Mouse (Mus musculus) olfactory bulb, adult 2 months (tissue): ENCODE data around the gene Clmp. TPM values are rescaled to one million over a fixed set of nuclear protein-coding genes. Genes with fewer than 3 reads are reported as not detected.

Experiments used
- H3K27ac ChIP-seq: fragments of 200-500 bp; 2 replicates; pipeline ENCODE4 v1.5.1; 2012; ENCODE audit warnings: low read depth, low read length; ENCODE audit not compliant: insufficient read depth
- H3K4me1 ChIP-seq: fragments of 200-500 bp; 2 replicates; pipeline ENCODE4 v1.6.1; 2012; ENCODE audit warnings: low read length; ENCODE audit not compliant: control insufficient read depth, insufficient read depth
- H3K4me3 ChIP-seq: fragments of 200-500 bp; 2 replicates; pipeline ENCODE4 v1.5.1; 2012; ENCODE audit warnings: mild to moderate bottlenecking, low read depth, low read length, moderate library complexity; ENCODE audit not compliant: insufficient read depth
- CTCF ChIP-seq: fragments of 200-500 bp; IDR thresholded peaks from 2 replicates; pipeline ENCODE4 v1.5.1; 2012; ENCODE audit warnings: low read depth, mild to moderate bottlenecking, low read length, moderate library complexity; ENCODE audit not compliant: insufficient read depth
- POLR2A ChIP-seq: fragments of 200-500 bp; IDR thresholded peaks from 2 replicates; pipeline ENCODE4 v1.6.1; 2012; ENCODE audit warnings: mild to moderate bottlenecking, low read depth, low read length, moderate library complexity; ENCODE audit not compliant: insufficient read depth
- WGBS: fragments of 180-500 bp; shearing (Covaris S2); methylation state at CpG from one replicate; pipeline ENCODE4 v1.1.7; 2018; 5-methylcytosine and 5-hydroxymethylcytosine counted together
- polyA plus RNA-seq: library from polyadenylated mRNA; stranded (reverse); fragments of >200 nt; gene quantifications from 2 replicates; pipeline ENCODE4 v1.2.4, GENCODE M21; 2012; ENCODE audit warnings: low replicate concordance; ENCODE audit not compliant: missing spikeins, insufficient read depth, insufficient read length

The Clmp gene
- polyA plus RNA-seq = not detected in 2 replicates

DNA sequence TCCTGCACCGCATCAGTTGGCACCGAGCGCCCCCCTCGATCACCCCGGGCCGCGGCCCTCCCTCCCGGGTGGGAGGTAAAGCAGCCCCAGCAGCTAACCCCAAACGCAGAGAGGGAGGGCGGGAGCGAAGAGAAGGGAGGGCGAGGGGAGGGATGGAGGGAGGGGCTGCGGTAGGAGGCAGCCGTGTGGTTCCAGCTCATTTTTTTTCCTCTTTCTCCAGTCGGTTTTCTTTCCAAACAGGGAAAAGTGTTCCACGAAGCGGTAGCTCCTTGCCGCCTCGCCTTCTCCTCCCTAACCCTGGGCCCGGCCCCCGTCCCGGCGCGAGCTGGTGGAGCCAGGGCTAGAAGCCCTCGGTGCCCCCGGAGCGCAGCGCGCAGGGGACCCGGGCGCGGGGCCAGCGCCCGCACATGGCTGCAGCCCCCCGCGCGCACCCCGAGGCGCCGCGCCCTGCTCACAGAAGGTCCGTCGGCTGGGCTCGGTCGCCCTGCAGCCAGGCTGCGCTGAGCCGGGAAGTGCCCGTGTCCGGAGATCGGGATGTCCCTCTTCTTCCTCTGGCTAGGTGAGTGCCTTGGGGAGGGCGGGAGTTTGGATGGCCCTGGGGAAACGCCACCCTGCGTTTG, at the start of gene Clmp:
TSS of gene Clmp (plus strand) at position 162 of the 620 bp plus-strand sequence.
- no peak for TF ChIP-seq CTCF
- TF ChIP-seq POLR2A = no peak
- peak within 1 kb of the TSS; percentile 69 for H3K4me3 ChIP-seq
- under 1% methylated on average over 53 of the region's 53 CpGs for WGBS

DNA sequence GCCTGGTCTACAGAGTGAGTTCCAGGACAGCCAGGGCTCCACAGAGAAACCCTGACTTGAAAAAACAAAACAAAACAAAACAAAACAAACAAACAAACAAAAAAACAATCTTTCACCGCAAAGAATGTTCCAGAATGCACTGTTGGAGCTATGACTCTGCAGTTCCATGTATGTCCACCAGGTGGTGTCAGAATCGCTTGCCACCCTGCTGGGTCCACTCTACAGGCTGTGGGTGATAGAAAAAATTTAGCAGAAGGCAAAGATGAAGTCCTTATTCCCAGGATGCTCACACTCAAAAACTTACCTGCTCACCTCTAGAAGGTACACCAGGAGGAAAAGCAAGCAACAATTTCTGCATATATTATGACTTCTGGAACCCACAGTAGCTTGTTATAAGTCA, 49.7 kb upstream of the Clmp start:
- Histone ChIP-seq H3K27ac (no peak overlapping the region), H3K4me3 (no peak overlapping the region), H3K4me1 (peaks cover 11% of the 10 kb centered on the region)
- WGBS = 4% methylated on average over 2 of the region's 2 CpGs
- TF ChIP-seq POLR2A = no peak
- TF ChIP-seq CTCF = no peak

More for the DNA sequence above, at the start of gene Clmp:
- Histone ChIP-seq H3K27ac (peak within 1 kb of the TSS; percentile 19), H3K4me1 (peaks cover 16% of the 10 kb centered on the region; the same call in 1 of the 2 replicates)

GRCm38 (mm10) chr9:40637705-40638393, 47.9 kb upstream of the Clmp start:
- WGBS = 50% methylated on average over 8 of the region's 8 CpGs
- Histone ChIP-seq H3K27ac (no peak overlapping the region), H3K4me1 (peaks cover 5% of the 10 kb centered on the region), H3K4me3 (peak overlapping the region; percentile 46)
- TF ChIP-seq POLR2A (no peak), CTCF (no peak)

DNA sequence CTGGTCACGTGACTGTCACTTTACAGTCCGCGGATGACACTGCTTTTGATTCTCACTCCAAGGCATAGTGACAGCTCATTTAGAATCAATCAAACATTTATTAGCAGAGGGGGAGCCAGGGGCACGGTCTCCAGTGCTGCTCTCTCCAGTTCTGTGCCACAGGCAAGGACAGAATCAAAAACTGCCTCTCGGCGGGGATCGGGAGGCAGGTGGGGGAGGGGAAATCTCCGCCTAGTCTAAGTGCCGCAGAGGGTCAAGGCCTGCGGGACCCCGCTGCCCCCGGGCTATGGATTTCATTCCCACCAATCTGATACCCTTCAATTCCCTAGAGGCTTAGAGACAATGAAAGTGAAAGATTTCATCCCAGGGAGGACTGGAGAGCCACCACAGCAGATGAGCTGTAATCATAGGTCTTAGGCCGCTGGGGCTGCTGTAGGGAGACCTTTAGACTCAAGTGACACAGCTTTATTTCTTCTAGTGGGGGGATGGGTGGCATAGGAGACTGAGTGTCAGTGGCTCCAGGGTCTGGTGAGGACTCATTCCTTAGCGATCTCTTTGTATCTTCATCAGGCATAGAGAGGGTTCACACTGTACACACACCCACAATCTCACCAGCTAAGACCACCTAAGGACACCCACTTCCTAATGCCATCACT, 47.2 kb upstream of the Clmp start:
- WGBS = 8% methylated on average over 14 of the region's 14 CpGs
- Histone ChIP-seq H3K4me1 (peaks cover 5% of the 10 kb centered on the region), H3K4me3 (peak overlapping the region; percentile 46), H3K27ac (peak overlapping the region; percentile 1; the same call in 1 of the 2 replicates)
- TF ChIP-seq POLR2A (no peak), CTCF (no peak)

- WGBS = 82% methylated on average over 10 of the region's 10 CpGs
- TF ChIP-seq POLR2A (no peak), CTCF (no peak)
- H3K4me3 ChIP-seq = no peak overlapping the region
- H3K27ac ChIP-seq = no peak overlapping the region
- H3K4me1 ChIP-seq = peaks cover 5% of the 10 kb centered on the region
Observed at GRCm38 (mm10) chr9:40639536-40640187, 46.1 kb upstream of the Clmp start.

- H3K27ac ChIP-seq = no peak overlapping the region
- H3K4me1 ChIP-seq = peaks cover 5% of the 10 kb centered on the region
- WGBS = 76% methylated on average over 2 of the region's 2 CpGs
- no peak overlapping the region for H3K4me3 ChIP-seq
- TF ChIP-seq POLR2A (no peak), CTCF (no peak)
Observed at GRCm38 (mm10) chr9:40641318-40641717, 44.4 kb upstream of the Clmp start.

DNA sequence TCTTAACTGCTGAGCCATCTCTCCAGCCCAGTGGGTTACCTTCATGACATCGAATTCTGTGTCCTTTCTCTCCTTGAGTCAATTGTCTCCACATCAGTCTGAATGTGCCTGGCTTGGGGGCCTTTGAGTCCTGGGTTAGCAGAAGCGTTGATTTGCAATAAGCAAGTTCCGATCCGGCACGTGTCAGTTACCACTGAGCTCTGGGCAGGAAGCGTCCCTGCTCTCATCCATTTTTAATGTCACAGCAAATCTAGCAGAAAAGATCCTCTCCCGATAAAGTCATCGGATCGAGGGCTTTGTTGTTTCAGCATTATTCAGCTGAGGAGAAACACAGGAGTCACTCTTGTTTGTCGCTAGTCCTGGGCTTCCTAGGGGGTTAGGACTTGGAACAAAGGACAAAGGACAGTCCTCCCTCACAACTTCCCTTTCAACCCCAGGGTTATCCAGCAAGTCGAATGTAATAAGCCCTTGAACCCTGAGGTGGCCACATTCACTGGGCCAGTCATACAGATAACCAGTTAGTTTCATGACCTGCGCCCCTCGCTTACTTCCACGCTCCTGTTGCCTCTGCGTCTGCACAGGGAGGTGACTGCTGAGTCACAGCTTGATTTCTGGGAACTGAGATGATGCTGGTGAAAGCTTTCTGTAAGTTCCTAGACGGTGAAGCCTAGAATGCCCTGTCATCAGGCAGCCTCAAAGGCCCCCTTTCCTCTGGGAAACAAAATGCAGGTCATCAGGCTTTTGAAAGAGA, 43.1 kb upstream of the Clmp start:
- H3K27ac ChIP-seq = no peak overlapping the region
- WGBS = 57% methylated on average over 16 of the region's 16 CpGs
- peaks cover 5% of the 10 kb centered on the region for H3K4me1 ChIP-seq
- TF ChIP-seq POLR2A (no peak), CTCF (no peak)
- no peak overlapping the region for H3K4me3 ChIP-seq

- no peaks in the 10 kb centered on the region for H3K4me1 ChIP-seq
- H3K4me3 ChIP-seq = no peak overlapping the region
- TF ChIP-seq CTCF (no peak), POLR2A (no peak)
- 95% methylated on average over 3 of the region's 3 CpGs for WGBS
- H3K27ac ChIP-seq = no peak overlapping the region
Observed at GRCm38 (mm10) chr9:40649444-40649843, 36.3 kb upstream of the Clmp start.
